Mouse (Mus musculus) heart, postnatal 14 days (tissue): ENCODE results near the gene C87499. TPM values are rescaled to one million over a fixed set of nuclear protein-coding genes. Genes with fewer than 3 reads are reported as not detected.

Source experiments
- DNase-seq, 2 experiments: peaks; one replicate each; pipeline ENCODE4 v3.0.0; 2021 to 2022
- intact Hi-C: fragments of 180-260 bp; cut with DNase I; formaldehyde crosslinking; loops from one replicate; pipeline ENCODE4 v1.15.1; 2025
- long read RNA-seq, 2 experiments: library from polyadenylated mRNA; stranded (forward); transcript quantifications; one replicate each; pipeline ENCODE4 v2.0.0; 2021
- total RNA-seq, 2 experiments: library from RNA; stranded (reverse); gene quantifications; 2 replicates each; pipeline ENCODE4 v1.2.3; 2021

The C87499 gene
- not detected for total RNA-seq
- long read RNA-seq, experiment 1, result 0 reads
- long read RNA-seq, experiment 2, result 0 reads

DNA sequence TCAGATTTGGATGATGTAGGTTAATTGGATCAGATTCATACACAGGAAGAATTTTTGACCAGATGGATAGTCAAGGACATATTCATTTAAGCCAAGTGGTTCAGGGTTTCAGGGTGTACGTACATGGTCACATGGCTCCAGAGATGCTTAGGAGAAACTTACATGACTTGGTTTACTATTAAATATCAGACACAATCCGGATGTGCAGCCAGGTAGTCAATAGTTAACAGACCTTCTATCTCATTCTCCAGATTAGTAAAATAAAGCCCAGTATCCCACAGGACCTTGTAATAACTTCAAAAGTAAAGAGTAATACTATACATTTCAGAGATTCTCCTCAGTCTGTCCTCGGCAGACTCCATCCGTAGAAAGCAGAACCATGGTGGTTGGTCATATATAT lies at the start of gene C87499:
Gene C87499 (minus strand): TSS at position 101 of the 400 bp plus-strand sequence.
- DNase-seq, result no peak
- intact Hi-C loops, result no loop called here

- intact Hi-C loops, result loop anchor here (5.0 kb wide), 1 partner anchor 133 kb away; the partner anchor contains the start of genes Ifna11 and Ifna7
- DNase-seq, result no peak
These were observed 49.6 kb upstream of the C87499 start, which contains the start of gene Ifna2 for GRCm38 (mm10) chr4:88683812-88684211. Gene Ifna2, minus strand, starts transcription at chr4:88683912.

DNA sequence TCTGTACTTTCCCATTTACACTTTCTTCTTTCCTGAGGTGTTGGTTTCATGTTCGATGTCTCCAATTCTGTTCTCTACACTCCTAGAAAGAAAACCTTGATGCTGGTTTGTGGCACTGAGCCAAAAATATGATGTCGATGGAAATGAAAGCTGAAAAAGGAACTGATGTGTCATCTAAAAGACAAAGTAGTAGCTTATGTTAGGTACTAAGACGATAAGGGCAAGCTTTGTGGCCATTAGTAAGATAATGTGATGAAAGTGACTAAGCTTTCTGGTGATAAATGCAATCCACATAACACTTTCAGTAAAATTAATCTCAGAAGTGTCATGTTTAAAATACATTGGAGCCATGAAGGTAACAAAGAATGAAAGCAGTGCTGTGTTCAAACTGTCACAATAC lies 47.1 kb upstream of the C87499 start:
- intact Hi-C loops, result loop anchor here (5.0 kb wide), 1 partner anchor 136 kb away; the partner anchor contains the start of genes Ifna11 and Ifna7
- DNase-seq, result no peak

DNA sequence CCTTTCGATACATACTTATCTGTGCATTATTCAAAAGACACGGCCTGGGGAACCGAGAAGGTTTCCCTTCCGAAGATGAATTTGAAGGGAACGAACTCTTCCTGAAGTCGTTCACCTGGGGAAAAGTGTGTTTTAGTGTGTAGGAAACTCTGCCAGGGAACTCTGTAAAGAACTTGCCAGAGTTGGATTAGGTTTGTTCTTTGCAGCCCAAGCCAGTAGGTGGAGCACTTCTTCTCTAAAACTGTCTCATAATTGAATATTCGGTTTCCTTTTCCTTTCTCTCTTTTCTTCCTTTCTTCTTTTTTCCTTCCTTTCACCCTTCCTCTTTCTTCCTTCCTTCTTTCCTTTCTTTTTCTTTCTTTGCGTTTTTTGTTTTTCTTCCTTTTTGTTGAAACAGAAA lies 46.2 kb upstream of the C87499 start:
- peak in 1 of 2 experiments; percentile 20 for DNase-seq

GRCm38 (mm10) chr4:88676824-88677223 lies 42.6 kb upstream of the C87499 start, which contains the start of gene Ifna16:
Gene Ifna16, minus strand, starts transcription at chr4:88676924.
- intact Hi-C loops, result no loop called here
- DNase-seq, result no peak

More for the DNA sequence above, 46.2 kb upstream of the C87499 start:
- intact Hi-C loops, result loop anchor here (5.0 kb wide), 1 partner anchor 137 kb away; the partner anchor contains the start of genes Ifna11 and Ifna7

GRCm38 (mm10) chr4:88655461-88655860 lies 21.2 kb upstream of the C87499 start:
- DNase-seq, result no peak
- intact Hi-C loops, result no loop called here

DNA sequence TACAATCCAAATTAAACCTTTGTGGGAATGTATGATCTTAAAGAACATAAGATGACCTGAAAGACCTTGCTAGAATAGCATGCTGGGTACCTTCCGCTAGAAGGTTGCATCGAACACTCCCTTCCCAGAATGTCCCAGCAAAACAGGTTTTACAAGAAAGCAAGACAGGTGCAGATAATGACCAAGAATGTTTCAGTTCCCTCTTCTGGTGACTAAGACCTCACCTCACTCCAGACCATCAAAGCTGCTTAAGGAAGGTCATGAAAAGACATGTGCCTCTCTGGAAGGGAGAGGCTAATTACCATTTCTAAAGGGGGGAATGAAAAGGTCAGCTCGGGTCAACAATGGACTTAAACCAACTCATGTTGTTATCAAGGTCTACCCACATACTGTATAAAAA lies 19.4 kb upstream of the C87499 start:
- intact Hi-C loops, result no loop called here
- DNase-seq, result no peak

DNA sequence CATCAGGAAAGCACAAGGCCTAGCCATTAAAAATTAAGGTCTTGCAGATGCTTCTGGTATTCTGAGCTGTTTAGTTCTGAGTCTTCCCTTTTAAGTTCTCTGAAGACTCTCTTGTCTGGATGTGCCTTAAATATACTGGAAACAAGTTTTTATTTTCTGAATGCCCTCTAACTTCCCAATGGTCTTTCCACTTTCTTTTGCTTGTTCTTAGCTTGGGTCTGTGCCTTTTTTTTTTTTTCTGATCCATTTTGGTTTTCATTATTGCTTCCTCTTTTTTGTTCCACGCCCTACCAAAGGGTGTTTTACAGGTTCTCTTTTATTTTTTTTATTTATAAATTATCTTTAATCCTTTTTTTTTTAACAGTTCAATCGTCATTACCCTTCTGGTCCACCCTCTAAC lies 10.1 kb upstream of the C87499 start, which contains the start of gene Ifna13:
Gene Ifna13 (minus strand): TSS at position 101 of the 400 bp plus-strand sequence.
- intact Hi-C loops, result no loop called here
- DNase-seq, result no peak

- intact Hi-C loops, result no loop called here
These were observed 8.3 kb upstream of the C87499 start for GRCm38 (mm10) chr4:88642526-88642925.

DNA sequence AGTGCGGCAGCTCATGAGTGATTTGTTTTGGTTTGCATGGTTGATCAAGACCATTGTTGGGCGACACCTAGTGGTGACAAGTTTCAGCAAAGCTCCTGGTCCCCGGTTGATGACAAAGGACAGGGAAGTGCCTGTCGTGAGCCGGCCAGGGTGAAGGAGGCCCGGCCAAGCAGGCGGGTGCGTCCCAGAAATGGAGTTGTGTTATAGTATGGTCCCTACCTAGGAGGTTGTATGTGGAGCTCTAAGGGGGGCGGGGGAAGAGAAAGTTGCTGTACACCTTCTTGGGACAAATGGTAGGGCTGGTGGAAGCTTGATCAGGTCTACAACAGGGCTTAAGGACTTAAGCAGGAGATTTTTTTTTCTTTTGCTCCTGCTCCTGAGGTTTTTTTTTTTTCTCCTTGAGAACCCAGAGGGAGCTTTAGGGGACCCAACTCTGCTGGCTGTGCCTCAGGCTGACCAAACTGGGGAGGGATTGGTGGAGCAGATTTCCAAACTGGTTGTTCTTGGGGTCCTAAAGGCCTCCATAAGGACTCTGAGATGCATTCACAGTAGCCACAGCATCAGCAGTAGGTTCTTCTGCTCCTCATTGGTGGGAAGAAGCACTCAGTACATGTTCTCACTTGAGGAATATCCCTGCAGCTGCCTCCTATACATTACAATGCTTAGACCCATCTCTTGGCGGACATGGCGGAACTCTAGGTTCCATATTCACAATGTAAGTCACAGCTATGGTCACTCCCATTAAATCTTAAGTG lies 7.0 kb upstream of the C87499 start:
- intact Hi-C loops, result no loop called here
- DNase-seq, result peak; percentile 97 to 100

More at GRCm38 (mm10) chr4:88642526-88642925, 8.3 kb upstream of the C87499 start:
- DNase-seq, result no peak

DNA sequence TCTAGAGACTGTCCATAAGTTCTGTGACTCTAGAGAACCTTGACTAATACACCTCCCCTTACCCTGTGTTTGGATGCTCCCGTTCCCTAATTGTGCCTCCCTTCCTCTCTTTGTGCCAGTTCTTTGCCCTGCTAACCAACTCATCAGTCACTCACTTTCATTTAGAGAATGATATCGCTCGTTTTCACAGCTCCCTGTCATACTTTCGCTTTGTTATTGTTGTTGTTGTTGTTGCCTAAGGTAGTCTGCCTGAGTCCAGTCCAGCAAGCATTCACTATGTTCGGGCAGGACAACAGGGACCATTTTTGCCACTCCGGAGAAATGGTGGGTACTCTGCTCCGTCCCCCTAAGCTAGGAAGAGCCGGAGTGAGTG lies 6.5 kb upstream of the C87499 start:
- no peak for DNase-seq
- intact Hi-C loops, result no loop called here

GRCm38 (mm10) chr4:88603276-88603675 lies 30.9 kb downstream of the C87499 start, which contains the start of gene Ifna12:
Gene Ifna12, minus strand, starts transcription at chr4:88603376.
- intact Hi-C loops, result no loop called here
- no peak for DNase-seq

DNA sequence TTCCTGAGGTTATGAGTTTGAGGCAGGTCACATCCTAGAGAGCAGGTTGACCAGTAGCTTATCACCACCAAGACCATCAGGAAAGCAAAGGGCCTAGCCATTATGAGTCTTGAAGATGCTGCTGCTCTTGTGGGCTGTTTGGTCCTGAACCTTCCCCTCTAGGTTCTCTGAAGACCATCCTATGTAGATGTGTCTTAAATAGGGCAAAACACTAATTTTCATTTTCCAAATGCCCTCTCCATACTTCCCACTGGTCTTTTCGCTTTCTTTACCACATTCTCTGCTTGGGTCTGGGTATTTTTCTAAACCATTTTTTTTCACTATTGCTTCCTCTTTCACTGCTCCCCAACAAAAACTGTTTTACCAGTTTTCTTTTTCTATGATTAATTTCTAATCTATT lies 41.9 kb downstream of the C87499 start, which contains the start of gene Ifna9:
Gene Ifna9 (minus strand): TSS at position 101 of the 400 bp plus-strand sequence.
- intact Hi-C loops, result no loop called here
- no peak for DNase-seq

Other genes starting within 250 kb of the C87499 start
- 1 to 10 TPM; 5.3 to 5.8 TPM for gene Hacd4, start 195.5 kb downstream of the C87499 start, total RNA-seq
- not detected for gene Ifnb1, start 111.6 kb downstream of the C87499 start, total RNA-seq
- gene Ifna15, start 76.2 kb downstream of the C87499 start, total RNA-seq, result not detected
- not detected for gene Ifna14, start 62.6 kb downstream of the C87499 start, total RNA-seq
- not detected for gene Ifna9, start 42.0 kb downstream of the C87499 start, total RNA-seq
- not detected for gene Ifna12, start 31.0 kb downstream of the C87499 start, total RNA-seq
- gene Ifna13, start 10.0 kb upstream of the C87499 start, total RNA-seq, result not detected
- not detected for gene Ifna16, start 42.5 kb upstream of the C87499 start, total RNA-seq
- gene Ifna2, start 49.5 kb upstream of the C87499 start, total RNA-seq, result not detected
- not detected for gene Ifnab, start 56.9 kb upstream of the C87499 start, total RNA-seq
- 1 to 10 TPM in 1 of 2 experiments, under 1 TPM in 1; 0.22 to 1.0 TPM for gene Gm26566, start 87.4 kb upstream of the C87499 start, total RNA-seq
- 10 to 100 TPM; 73.9 to 75.5 TPM for gene Klhl9, start 88.1 kb upstream of the C87499 start, total RNA-seq
- not detected for gene Gm13271, start 120.5 kb upstream of the C87499 start, total RNA-seq
- not detected for gene Gm13283, start 125.7 kb upstream of the C87499 start, total RNA-seq
- not detected for gene Gm13290, start 139.4 kb upstream of the C87499 start, total RNA-seq
- not detected for gene Gm13289, start 142.5 kb upstream of the C87499 start, total RNA-seq
- not detected for gene Gm13272, start 145.4 kb upstream of the C87499 start, total RNA-seq
- not detected for gene Ifnz, start 147.7 kb upstream of the C87499 start, total RNA-seq
- gene Gm13276, start 151.3 kb upstream of the C87499 start, total RNA-seq, result not detected
- gene Gm13277, start 154.2 kb upstream of the C87499 start, total RNA-seq, result not detected
- gene Gm13278, start 157.1 kb upstream of the C87499 start, total RNA-seq, result not detected
- gene Gm13275, start 160.1 kb upstream of the C87499 start, total RNA-seq, result not detected
- not detected for gene Gm13279, start 163.0 kb upstream of the C87499 start, total RNA-seq
- under 1 TPM; 0.19 to 0.22 TPM for gene Gm13285, start 165.3 kb upstream of the C87499 start, total RNA-seq
- not detected for gene Gm13287, start 168.8 kb upstream of the C87499 start, total RNA-seq
- gene Gm13288, start 171.1 kb upstream of the C87499 start, total RNA-seq, result not detected
- not detected for gene Ifna7, start 181.8 kb upstream of the C87499 start, total RNA-seq
- gene Ifna11, start 185.5 kb upstream of the C87499 start, total RNA-seq, result not detected
- gene Ifna6, start 193.0 kb upstream of the C87499 start, total RNA-seq, result not detected
- gene Ifna5, start 201.1 kb upstream of the C87499 start, total RNA-seq, result not detected
- not detected for gene Ifna4, start 207.4 kb upstream of the C87499 start, total RNA-seq
- gene Ifna1, start 215.7 kb upstream of the C87499 start, total RNA-seq, result not detected
- not detected for gene Ifne, start 245.8 kb upstream of the C87499 start, total RNA-seq